18 mouse cellular contexts compared by ENCODE assay signal in genomic region chr10:19955817-19956216, GRCm38 (mm10). TPM values are rescaled to one million over a fixed set of nuclear protein-coding genes. Genes with fewer than 3 reads are reported as not detected.
DNase-seq lines count a peak whose midpoint lies in the region; ATAC-seq and TF ChIP-seq lines count a peak whose summit lies in the region.
"Had no signal": no experiment of that assay in that cellular context is flagged by ENCODE, and none has a peak within 500 bp of the region (broad histone marks: within the 10 kb centered on the region; RNA-seq: fewer than 3 reads in every experiment).

No protein-coding gene starts in this region.

- ATAC-seq in lung, postnatal 0 days = no peak
- ATAC-seq in stomach, embryonic 14.5 days (ENCODE audit: insufficient number of reproducible peaks, insufficient read depth, low FRiP score, low read depth) = no peak
- ATAC-seq: forebrain, embryonic 15.5 days; hindbrain, embryonic 16.5 days had no signal

- no peaks in the 10 kb centered on the region for H3K27me3 ChIP-seq in liver, adult 2 months (ENCODE audit: control insufficient read depth, insufficient read depth, low read length)
- no peaks in the 10 kb centered on the region for H3K27me3 ChIP-seq in lung, postnatal 0 days (replicated peaks; ENCODE audit: insufficient read depth, low read length)
- no peaks in the 10 kb centered on the region for H3K27me3 ChIP-seq in stomach, embryonic 14.5 days (ENCODE audit: control insufficient read depth, insufficient read depth, low read length)
- H3K27me3 ChIP-seq: embryonic facial prominence, embryonic 12.5 days; forebrain, embryonic 15.5 days; hindbrain, embryonic 12.5 days had no signal

- no peak overlapping the region for H3K4me3 ChIP-seq in liver, adult 2 months (ENCODE audit: insufficient read depth, low read depth, low read length)
- no peak overlapping the region for H3K4me3 ChIP-seq in lung, postnatal 0 days (ENCODE audit: low read depth, low read length)
- no peak overlapping the region for H3K4me3 ChIP-seq in lung, adult 2 months (replicated peaks; ENCODE audit: extremely low read depth, low read depth, low read length)
- H3K4me3 ChIP-seq in stomach, embryonic 14.5 days (ENCODE audit: low read depth, low read length) = no peak overlapping the region
- H3K4me3 ChIP-seq: embryonic facial prominence, embryonic 12.5 days; forebrain, embryonic 15.5 days; heart, embryonic 12.5 days; hindbrain, embryonic 12.5 days had no signal

- no peaks in the 10 kb centered on the region for H3K9me3 ChIP-seq in lung, postnatal 0 days (ENCODE audit: low read length)
- H3K9me3 ChIP-seq in stomach, embryonic 14.5 days (ENCODE audit: control insufficient read depth, low read depth, low read length) = no peaks in the 10 kb centered on the region
- H3K9me3 ChIP-seq: embryonic facial prominence, embryonic 12.5 days; forebrain, embryonic 15.5 days; heart, embryonic 12.5 days; hindbrain, embryonic 12.5 days had no signal

- peaks cover 31% of the 10 kb centered on the region for H3K4me1 ChIP-seq in liver, adult 2 months (ENCODE audit: control insufficient read depth, insufficient read depth, low read length)
- H3K4me1 ChIP-seq in lung, postnatal 0 days (ENCODE audit: insufficient read depth, low read depth, low read length) = peaks cover 6% of the 10 kb centered on the region; the same call in 1 of the 2 replicates
- peaks cover 15% of the 10 kb centered on the region for H3K4me1 ChIP-seq in lung, adult 2 months (ENCODE audit: control insufficient read depth, insufficient read depth, low read length)
- peaks cover 18% of the 10 kb centered on the region for H3K4me1 ChIP-seq in stomach, embryonic 14.5 days (ENCODE audit: control insufficient read depth, insufficient read depth, low read length)
- H3K4me1 ChIP-seq: forebrain, embryonic 15.5 days; hindbrain, embryonic 12.5 days had no signal

- no peak overlapping the region for H3K9ac ChIP-seq in liver, adult 2 months (ENCODE audit: low read depth, low read length)
- no peak overlapping the region for H3K9ac ChIP-seq in lung, postnatal 0 days (replicated peaks; ENCODE audit: low read depth)
- no peak overlapping the region for H3K9ac ChIP-seq in stomach, embryonic 14.5 days (replicated peaks; ENCODE audit: low read depth, low read length)
- H3K9ac ChIP-seq: embryonic facial prominence, embryonic 12.5 days; forebrain, embryonic 15.5 days; heart, embryonic 12.5 days; hindbrain, embryonic 12.5 days had no signal

- H3K4me2 ChIP-seq in lung, postnatal 0 days (replicated peaks; ENCODE audit: low read depth, low read length) = no peak overlapping the region
- no peak overlapping the region for H3K4me2 ChIP-seq in stomach, embryonic 14.5 days (replicated peaks; ENCODE audit: low read depth, low read length)
- H3K4me2 ChIP-seq: embryonic facial prominence, embryonic 12.5 days; forebrain, embryonic 15.5 days; heart, embryonic 12.5 days; hindbrain, embryonic 12.5 days had no signal

- no peaks in the 10 kb centered on the region for H3K36me3 ChIP-seq in liver, adult 2 months (ENCODE audit: control insufficient read depth, insufficient read depth, low read length)
- H3K36me3 ChIP-seq in lung, postnatal 0 days (ENCODE audit: insufficient read depth, low read length) = no peaks in the 10 kb centered on the region
- no peaks in the 10 kb centered on the region for H3K36me3 ChIP-seq in stomach, embryonic 14.5 days (ENCODE audit: control insufficient read depth, insufficient read depth, low read length)
- H3K36me3 ChIP-seq: embryonic facial prominence, embryonic 12.5 days; forebrain, embryonic 15.5 days; heart, embryonic 12.5 days; hindbrain, embryonic 12.5 days had no signal

- DNase-seq in liver, adult 2 months (ENCODE audit: extremely low read depth, low read depth, low spot score) = peak; percentile 71
- no peak for DNase-seq in liver
- DNase-seq in lung, postnatal 0 days (ENCODE audit: low spot score) = no peak
- no peak for DNase-seq in lung, adult 2 months
- no peak for DNase-seq in layer of hippocampus, postnatal 14 days (ENCODE audit: low spot score in 2 of 2)
- DNase-seq in c-Kit-positive CD71-positive TER-119-positive erythroid progenitor cells, embryonic 14.5 days (ENCODE audit: low spot score) = no peak
- DNase-seq: adrenal gland, adult 2 months; adrenal gland, postnatal 25 days; cerebellum, adult 9-10 months; cerebellum, postnatal 25 days; gastrocnemius, postnatal 10 days; heart, postnatal 36 days had no signal

- TF ChIP-seq POLR2A in liver, adult 2 months (IDR thresholded peaks at IDR 0.05; ENCODE audit: extremely low read depth, insufficient read depth, low read length) = no peak
- no peak for TF ChIP-seq POLR2A in lung, adult 2 months (IDR thresholded peaks at IDR 0.05; ENCODE audit: borderline replicate concordance, extremely low read depth, low read depth, low read length)

- H3K27ac ChIP-seq in liver, adult 2 months (replicated peaks; ENCODE audit: insufficient read depth, low read depth, low read length) = peak overlapping the region; percentile 66; the same call in 1 of the 2 replicates
- 0 out of 2 replicates have a peak overlapping the region, but pooled peaks have one; percentile 52 for H3K27ac ChIP-seq in lung, postnatal 0 days (ENCODE audit: low read length)
- H3K27ac ChIP-seq in stomach, embryonic 14.5 days (ENCODE audit: low read length) = peak overlapping the region; percentile 77
- H3K27ac ChIP-seq: embryonic facial prominence, embryonic 12.5 days; forebrain, embryonic 15.5 days; hindbrain, embryonic 12.5 days had no signal

- peaks cover 25% of the 10 kb centered on the region; the same call in 1 of the 2 replicates for H3K79me2 ChIP-seq in liver, adult 2 months (ENCODE audit: control insufficient read depth, insufficient read depth, low read length)

- no peak for TF ChIP-seq EP300 in lung, postnatal 0 days (IDR thresholded peaks at IDR 0.05)

- no peak for TF ChIP-seq CTCF in liver, adult 2 months (IDR thresholded peaks at IDR 0.05; ENCODE audit: low read depth, low read length)
- no peak for TF ChIP-seq CTCF in lung, postnatal 0 days (IDR thresholded peaks at IDR 0.05)
- no peak for TF ChIP-seq CTCF in lung, adult 2 months (IDR thresholded peaks at IDR 0.05; ENCODE audit: insufficient read depth, low read length)

- 38% methylated on average over 6 of the region's 6 CpGs for WGBS in liver, adult 2 months
- WGBS in lung, postnatal 0 days = 65% methylated on average over 6 of the region's 6 CpGs
- 63% methylated on average over 6 of the region's 6 CpGs for WGBS in lung, adult 2 months
- WGBS in stomach, embryonic 14.5 days = 78% methylated on average over 6 of the region's 6 CpGs

RNA-seq across cellular contexts. Expression of gene Map3k5, which starts 21.5 kb away (rescaled TPM):
- 25.4 and 26.4 TPM in 2 replicates for total RNA-seq in liver, adult 2 months (2014; rRNA removed)
- 2.8 and 2.9 TPM in 2 replicates for polyA plus RNA-seq in liver, adult 2 months (2012; rRNA removed)
- polyA plus RNA-seq in lung, postnatal 0 days (2015; fragmentation: Nextera tagmentation; extraction: Ambion mirVana) = 3.1 and 3.2 TPM in 2 replicates
- polyA plus RNA-seq in lung, adult 2 months (2012; rRNA removed) = 6.4 and 9.5 TPM in 2 replicates
- polyA plus RNA-seq in stomach, embryonic 14.5 days (2014; fragmentation: Nextera tagmentation; extraction: Ambion mirVana) = 4.6 and 5.0 TPM in 2 replicates
- total RNA-seq in layer of hippocampus, postnatal 14 days (2021) = 10 to 100 TPM; 24.2 to 24.4 TPM

RNA-seq across cellular contexts. Expression of gene Pex7, which starts 48.3 kb away (rescaled TPM):
- total RNA-seq in liver, adult 2 months (2014; rRNA removed) = 112 and 114 TPM in 2 replicates
- polyA plus RNA-seq in liver, adult 2 months (2012; rRNA removed) = 118 and 129 TPM in 2 replicates
- polyA plus RNA-seq in lung, postnatal 0 days (2015; fragmentation: Nextera tagmentation; extraction: Ambion mirVana) = 40.3 TPM in 2 replicates
- 24.9 and 36.7 TPM in 2 replicates for polyA plus RNA-seq in lung, adult 2 months (2012; rRNA removed)
- polyA plus RNA-seq in stomach, embryonic 14.5 days (2014; fragmentation: Nextera tagmentation; extraction: Ambion mirVana) = 34.8 and 37.3 TPM in 2 replicates
- total RNA-seq in layer of hippocampus, postnatal 14 days (2021) = 10 to 100 TPM; 25.7 to 28.6 TPM
